Mouse (Mus musculus): ENCODE results near the gene As3mt. TPM values are rescaled to one million over a fixed set of nuclear protein-coding genes. Genes with fewer than 3 reads are reported as not detected.
"Not testable (repeated sequence)": the region's sequence is repeated elsewhere in the genome, so short reads cannot be mapped to it uniquely, and the experiment has no call there.

Gene As3mt
- polyA plus RNA-seq, 1 experiment from 2014 or later = 46.4 TPM

- Histone ChIP-seq H3K4me3 (ENCODE audit: low read depth, low read length) (no peak overlapping the region), H3K4me1 (replicated peaks; ENCODE audit: control insufficient read depth, insufficient read depth, low read length) (no peaks in the 10 kb centered on the region), H3K36me3 (ENCODE audit: control insufficient read depth, insufficient read depth) (no peaks in the 10 kb centered on the region), H3K9ac (ENCODE audit: low read depth, low read length) (no peak overlapping the region), H3K4me2 (replicated peaks; ENCODE audit: low read depth) (no peak overlapping the region), H3K9me3 (ENCODE audit: control insufficient read depth) (no peaks in the 10 kb centered on the region), H3K27me3 (replicated peaks; ENCODE audit: control insufficient read depth, insufficient read depth, low read length) (no peaks in the 10 kb centered on the region), H3K27ac (ENCODE audit: low read depth, low read length) (no peak overlapping the region)
- no peak for TF ChIP-seq CTCF (IDR thresholded peaks at IDR 0.05; ENCODE audit: low read depth)
- 84% methylated on average over 3 of the region's 3 CpGs for WGBS
- no peak for ATAC-seq
Measured at GRCm38 (mm10) chr19:46747799-46748198, 40.5 kb downstream of the As3mt start.

- Histone ChIP-seq H3K36me3 (ENCODE audit: control insufficient read depth, insufficient read depth) (no peaks in the 10 kb centered on the region), H3K27ac (ENCODE audit: low read depth, low read length) (no peak overlapping the region), H3K9me3 (ENCODE audit: control insufficient read depth) (no peaks in the 10 kb centered on the region), H3K9ac (ENCODE audit: low read depth, low read length) (no peak overlapping the region), H3K27me3 (replicated peaks; ENCODE audit: control insufficient read depth, insufficient read depth, low read length) (no peaks in the 10 kb centered on the region), H3K4me1 (replicated peaks; ENCODE audit: control insufficient read depth, insufficient read depth, low read length) (no peaks in the 10 kb centered on the region), H3K4me2 (replicated peaks; ENCODE audit: low read depth) (no peak overlapping the region), H3K4me3 (ENCODE audit: low read depth, low read length) (no peak overlapping the region)
- no peak for TF ChIP-seq CTCF (IDR thresholded peaks at IDR 0.05; ENCODE audit: low read depth)
- WGBS = 79% methylated on average over 5 of the region's 5 CpGs
- ATAC-seq = no peak
Measured at GRCm38 (mm10) chr19:46752235-46752634, 45.0 kb downstream of the As3mt start.

- peak; percentile 88 for TF ChIP-seq CTCF (IDR thresholded peaks at IDR 0.05; ENCODE audit: low read depth)
- H3K27me3 ChIP-seq (replicated peaks; ENCODE audit: control insufficient read depth, insufficient read depth, low read length) = no peaks in the 10 kb centered on the region
- no peaks in the 10 kb centered on the region for H3K4me1 ChIP-seq (replicated peaks; ENCODE audit: control insufficient read depth, insufficient read depth, low read length)
- no peak overlapping the region for H3K9ac ChIP-seq (ENCODE audit: low read depth, low read length)
- WGBS = 48% methylated on average over 9 of the region's 9 CpGs
- no peak overlapping the region for H3K27ac ChIP-seq (ENCODE audit: low read depth, low read length)
- no peaks in the 10 kb centered on the region for H3K9me3 ChIP-seq (ENCODE audit: control insufficient read depth)
- H3K36me3 ChIP-seq (ENCODE audit: control insufficient read depth, insufficient read depth) = no peaks in the 10 kb centered on the region
- no peak overlapping the region for H3K4me2 ChIP-seq (replicated peaks; ENCODE audit: low read depth)
- ATAC-seq = no peak
- H3K4me3 ChIP-seq (ENCODE audit: low read depth, low read length) = no peak overlapping the region
Measured at GRCm38 (mm10) chr19:46755066-46755465, 47.8 kb downstream of the As3mt start.

- no peak overlapping the region for H3K27ac ChIP-seq (ENCODE audit: low read depth, low read length)
- no peak for ATAC-seq
- 78% methylated on average over 4 of the region's 4 CpGs for WGBS
- no peak overlapping the region for H3K9ac ChIP-seq (ENCODE audit: low read depth, low read length)
- H3K4me2 ChIP-seq (replicated peaks; ENCODE audit: low read depth) = no peak overlapping the region
- no peaks in the 10 kb centered on the region for H3K36me3 ChIP-seq (ENCODE audit: control insufficient read depth, insufficient read depth)
- no peak for TF ChIP-seq CTCF (IDR thresholded peaks at IDR 0.05; ENCODE audit: low read depth)
- H3K4me1 ChIP-seq (replicated peaks; ENCODE audit: control insufficient read depth, insufficient read depth, low read length) = no peaks in the 10 kb centered on the region
- no peak overlapping the region for H3K4me3 ChIP-seq (ENCODE audit: low read depth, low read length)
- no peaks in the 10 kb centered on the region for H3K9me3 ChIP-seq (ENCODE audit: control insufficient read depth)
- no peaks in the 10 kb centered on the region for H3K27me3 ChIP-seq (replicated peaks; ENCODE audit: control insufficient read depth, insufficient read depth, low read length)
Measured at GRCm38 (mm10) chr19:46756221-46756620, 49.0 kb downstream of the As3mt start.

DNA sequence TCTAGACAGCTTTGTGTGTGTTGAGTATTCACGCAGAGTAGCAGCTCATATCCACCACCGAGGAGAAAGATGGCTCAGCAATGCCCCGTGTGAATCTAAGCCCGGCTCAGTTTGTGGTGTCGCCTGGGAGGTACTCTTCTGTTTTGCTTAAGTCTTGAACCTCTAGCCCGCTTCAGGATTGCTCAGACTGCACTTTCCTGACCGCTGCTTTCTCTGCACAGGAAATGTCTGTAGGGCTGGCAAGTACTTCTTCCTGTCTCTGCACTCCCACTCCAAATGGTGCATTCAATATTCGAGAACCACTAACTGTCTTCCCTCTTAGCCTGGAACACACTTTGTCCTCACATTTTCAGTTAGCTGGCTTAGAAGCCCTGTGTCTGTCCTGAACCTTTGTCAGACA is 51.8 kb downstream of the As3mt start:
- no peak overlapping the region for H3K9ac ChIP-seq (ENCODE audit: low read depth, low read length)
- no peak overlapping the region for H3K27ac ChIP-seq (ENCODE audit: low read depth, low read length)
- no peak overlapping the region for H3K4me3 ChIP-seq (ENCODE audit: low read depth, low read length)
- WGBS = 57% methylated on average over 8 of the region's 8 CpGs
- H3K36me3 ChIP-seq (ENCODE audit: control insufficient read depth, insufficient read depth) = no peaks in the 10 kb centered on the region
- H3K27me3 ChIP-seq (replicated peaks; ENCODE audit: control insufficient read depth, insufficient read depth, low read length) = peaks cover 8% of the 10 kb centered on the region; the same call in 1 of the 2 replicates
- TF ChIP-seq CTCF (IDR thresholded peaks at IDR 0.05; ENCODE audit: low read depth) = no peak
- no peaks in the 10 kb centered on the region for H3K9me3 ChIP-seq (ENCODE audit: control insufficient read depth)
- no peak for ATAC-seq
- 0 out of 2 replicates have a peak, but pooled peaks cover 11% of the 10 kb centered on the region for H3K4me1 ChIP-seq (replicated peaks; ENCODE audit: control insufficient read depth, insufficient read depth, low read length)
- H3K4me2 ChIP-seq (replicated peaks; ENCODE audit: low read depth) = no peak overlapping the region

DNA sequence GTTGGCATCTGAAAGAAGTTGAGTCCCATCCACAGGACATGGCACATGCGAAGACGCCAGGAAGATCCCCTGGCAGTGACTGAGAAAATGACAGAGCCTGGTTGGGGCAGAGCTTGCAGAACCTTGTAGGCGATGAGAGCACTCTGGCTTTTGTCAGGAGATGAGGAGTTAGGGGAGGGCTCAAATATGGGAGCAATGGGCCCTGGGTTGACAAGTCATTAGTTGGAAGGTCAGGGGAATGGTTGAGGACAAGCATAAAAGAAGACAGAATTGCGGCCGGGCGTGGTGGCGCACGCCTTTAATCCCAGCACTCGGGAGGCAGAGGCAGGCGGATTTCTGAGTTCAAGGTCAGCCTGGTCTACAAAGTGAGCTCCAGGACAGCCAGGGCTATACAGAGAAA is 52.7 kb downstream of the As3mt start:
- H3K27ac ChIP-seq (ENCODE audit: low read depth, low read length); H3K27me3 ChIP-seq (replicated peaks; ENCODE audit: control insufficient read depth, insufficient read depth, low read length); H3K9ac ChIP-seq (ENCODE audit: low read depth, low read length); H3K4me3 ChIP-seq (ENCODE audit: low read depth, low read length); H3K36me3 ChIP-seq (ENCODE audit: control insufficient read depth, insufficient read depth); H3K4me2 ChIP-seq (replicated peaks; ENCODE audit: low read depth); H3K9me3 ChIP-seq (ENCODE audit: control insufficient read depth); ATAC-seq: not testable (repeated sequence)
- H3K4me1 ChIP-seq (replicated peaks; ENCODE audit: control insufficient read depth, insufficient read depth, low read length) = 0 out of 2 replicates have a peak, but pooled peaks cover 12% of the 10 kb centered on the region
- WGBS = 86% methylated on average over 10 of the region's 10 CpGs

Measured in intestine, postnatal 0 days (tissue).